Mouse (Mus musculus): ENCODE data around the gene Gm5788.

DNA sequence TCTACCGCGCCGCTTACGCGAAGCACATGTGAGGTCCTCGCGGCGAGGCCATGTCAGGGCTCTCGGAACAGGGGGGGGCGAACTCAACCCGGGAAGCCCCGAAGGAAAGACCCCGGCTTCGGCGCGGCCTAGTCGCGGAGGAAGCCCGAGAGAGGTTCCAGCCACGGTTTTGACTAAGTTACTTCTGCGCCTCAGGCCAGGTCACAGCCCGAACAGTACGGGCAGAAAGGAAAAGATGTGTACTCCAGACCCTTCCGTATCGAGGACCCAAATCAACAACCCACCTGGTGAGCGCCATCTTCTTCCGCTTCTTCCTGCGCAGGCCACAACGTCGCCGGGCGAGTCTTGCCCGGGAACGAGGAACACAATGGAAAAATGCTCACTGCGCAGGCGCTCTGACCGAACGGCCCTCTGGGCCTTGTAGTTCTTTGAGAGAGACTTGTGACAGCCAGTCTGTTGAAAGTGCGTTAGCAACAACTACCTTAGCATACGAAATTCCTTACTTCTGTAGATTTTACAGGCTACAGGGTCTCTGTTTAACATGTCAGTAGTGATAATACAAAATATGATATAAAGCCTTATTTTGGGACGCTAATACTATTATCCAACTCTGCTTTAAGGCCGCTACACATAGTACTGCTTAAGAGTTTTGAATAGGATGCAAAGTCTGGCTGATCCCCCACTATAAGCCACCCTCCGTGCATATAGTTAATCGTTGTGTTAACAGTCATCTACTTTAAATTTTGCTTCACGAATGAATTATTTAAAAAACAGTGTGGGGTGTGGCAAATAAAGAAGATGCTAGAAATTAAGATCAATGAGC lies 22.3 kb upstream of the Gm5788 start, which contains the start of gene Snw1:
- TF ChIP-seq CTCF (conservative IDR thresholded peaks at IDR 0.05; ENCODE audit: low read length) (no peak), NANOG (IDR thresholded peaks at IDR 0.05; ENCODE audit: borderline replicate concordance, low read length) (no peak)

Data from E14TG2a.4 (cell line).